Mouse (Mus musculus) regulatory T cell (primary cell): Measurements from ENCODE around the gene Ntf5.
"Not testable (repeated sequence)": the region's sequence is repeated elsewhere in the genome, so short reads cannot be mapped to it uniquely, and the experiment has no call there.

Source experiments
- in situ Hi-C: fragments of 300-600 bp; cut with MboI, MseI; formaldehyde crosslinking; loops from one replicate; pipeline ENCODE4 v1.15.1; 2025; ENCODE audit warnings: high pct_unique_total_duplicates

Gene Ntf5

DNA sequence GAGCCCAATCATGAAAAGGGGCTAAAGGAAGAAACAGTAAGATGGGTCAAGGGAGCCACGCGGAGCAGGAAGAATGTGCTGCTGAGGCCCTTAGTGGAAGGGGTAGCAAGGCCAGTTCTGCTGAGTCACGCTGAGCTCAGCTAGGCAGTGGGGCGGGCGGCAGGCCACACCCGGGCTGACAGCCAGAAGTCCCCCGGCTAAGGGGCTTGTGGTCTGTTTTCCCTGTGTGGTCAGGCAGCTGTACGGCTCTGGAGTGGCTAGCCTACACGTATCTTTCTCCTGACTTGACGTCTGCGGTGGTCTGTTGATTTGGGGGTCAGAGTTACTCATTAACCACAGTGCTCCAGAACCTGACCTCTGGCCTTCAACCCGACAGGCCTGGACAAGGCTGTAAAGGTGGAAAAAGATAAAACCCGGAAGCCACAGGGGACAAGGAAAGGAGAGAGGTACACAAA, 47.4 kb downstream of the Ntf5 start:
- in situ Hi-C loops = no loop called here

DNA sequence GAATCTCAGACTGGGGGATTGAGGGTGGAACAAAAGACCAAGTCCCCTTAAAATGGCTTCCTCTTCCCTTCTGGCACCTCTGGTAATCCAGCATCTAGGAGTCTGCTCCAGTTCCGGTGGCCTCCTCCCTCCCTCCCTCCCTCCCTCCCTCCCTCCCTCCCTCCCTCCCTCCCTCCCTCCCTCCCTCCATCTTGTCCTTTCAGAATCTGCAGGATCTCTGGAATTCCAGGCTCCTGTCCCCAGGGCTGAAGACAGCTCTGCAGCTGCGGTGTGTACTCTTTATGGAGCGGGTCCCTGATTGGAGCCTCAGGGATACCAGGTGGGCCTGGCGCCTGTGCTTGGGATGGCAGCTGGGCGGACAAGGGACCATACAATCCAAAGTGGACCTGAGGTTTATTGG, 47.8 kb downstream of the Ntf5 start:
- in situ Hi-C loops = no loop called here

DNA sequence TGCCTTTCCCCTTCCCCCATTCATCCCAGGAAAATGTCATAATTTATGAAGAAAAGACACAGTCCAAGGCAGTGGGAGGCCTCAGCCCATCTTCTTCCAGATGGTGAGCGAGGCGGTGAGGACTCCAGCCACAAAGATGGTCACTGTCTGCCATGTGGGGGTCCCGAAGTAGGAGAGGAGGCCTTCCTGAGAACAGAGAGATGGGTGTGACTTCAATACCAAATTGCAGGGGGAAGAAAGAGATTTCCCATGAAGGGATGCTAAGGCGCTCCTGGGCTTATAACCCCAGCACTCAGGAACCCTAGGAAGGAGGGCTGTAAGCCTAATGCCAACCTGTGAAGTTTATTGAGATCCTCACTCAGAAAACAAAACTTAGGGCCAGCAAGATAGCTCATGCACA, 48.3 kb downstream of the Ntf5 start:
- in situ Hi-C loops = no loop called here

DNA sequence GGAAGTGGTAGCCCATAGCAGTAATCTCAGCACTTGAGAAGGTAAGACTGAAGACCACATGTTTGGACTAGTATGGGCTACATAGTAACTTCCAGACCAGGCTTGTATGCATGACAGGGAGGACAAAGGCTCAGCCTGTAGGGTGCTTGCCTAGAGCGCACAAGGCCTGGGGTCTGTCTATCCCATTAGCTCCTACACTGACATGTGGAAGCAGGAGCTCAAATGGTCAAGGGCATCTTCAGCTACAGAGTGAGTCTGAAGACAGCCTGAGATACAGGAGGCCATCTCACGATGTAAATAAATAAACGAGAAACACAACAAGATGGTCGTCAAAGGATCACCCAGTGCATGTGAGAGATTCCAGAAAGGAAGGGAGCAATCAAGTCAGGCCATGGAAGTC, 48.8 kb downstream of the Ntf5 start:
- in situ Hi-C loops = no loop called here

DNA sequence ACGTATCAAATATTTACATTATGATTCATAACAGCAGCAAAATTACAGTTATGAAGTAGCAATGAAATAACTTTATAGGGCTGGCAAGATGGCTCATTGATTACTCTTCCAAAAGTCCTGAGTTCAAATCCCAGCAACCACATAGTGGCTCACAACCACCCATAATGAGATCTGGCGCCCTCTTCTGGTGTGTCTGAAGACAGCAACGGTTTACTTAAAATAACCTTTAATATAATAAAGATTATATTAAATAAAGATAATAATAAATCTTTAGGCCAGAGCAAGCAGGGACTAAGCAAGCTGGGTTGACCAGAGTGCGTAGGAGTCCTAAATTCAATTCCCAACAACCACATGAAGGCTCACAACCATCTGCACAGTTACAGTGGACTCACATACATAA, 49.4 kb downstream of the Ntf5 start:
- in situ Hi-C loops = not testable (repeated sequence)

DNA sequence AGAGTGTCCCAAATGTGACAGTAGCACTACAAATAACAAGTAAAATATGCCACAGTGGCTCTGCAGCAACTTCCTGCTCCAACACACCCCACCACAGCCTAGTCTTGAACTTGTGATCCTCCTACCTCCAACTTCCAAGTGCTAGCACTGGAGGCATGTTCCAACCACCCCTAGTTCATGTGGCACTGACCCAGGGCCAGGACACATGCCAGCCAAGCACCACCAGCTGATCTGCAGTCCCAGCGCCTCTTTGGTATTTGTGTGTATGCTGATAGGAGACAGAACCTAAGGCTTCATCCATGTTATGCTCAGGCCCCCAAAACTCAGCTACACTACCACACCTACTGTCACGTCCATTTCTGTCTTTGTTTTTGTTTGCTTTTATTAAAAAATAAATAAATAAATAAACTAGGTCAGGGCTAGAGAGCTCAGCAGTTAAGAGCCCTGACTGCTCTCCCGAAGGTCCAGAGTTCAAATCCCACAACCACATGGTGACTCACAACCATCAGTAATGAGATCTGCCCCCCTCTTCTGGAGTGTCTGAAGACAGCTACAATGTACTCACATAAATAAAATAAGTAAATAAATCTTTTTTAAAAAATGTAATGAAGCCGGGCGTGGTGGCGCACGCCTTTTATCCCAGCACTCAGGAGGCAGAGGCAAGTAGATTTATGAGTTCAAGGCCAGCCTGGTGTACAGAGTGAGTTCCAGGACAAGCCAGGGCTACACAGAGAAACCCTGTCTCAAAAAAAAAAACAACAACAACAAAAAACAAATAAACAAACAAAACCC, 50.7 kb downstream of the Ntf5 start:
- in situ Hi-C loops = no loop called here

DNA sequence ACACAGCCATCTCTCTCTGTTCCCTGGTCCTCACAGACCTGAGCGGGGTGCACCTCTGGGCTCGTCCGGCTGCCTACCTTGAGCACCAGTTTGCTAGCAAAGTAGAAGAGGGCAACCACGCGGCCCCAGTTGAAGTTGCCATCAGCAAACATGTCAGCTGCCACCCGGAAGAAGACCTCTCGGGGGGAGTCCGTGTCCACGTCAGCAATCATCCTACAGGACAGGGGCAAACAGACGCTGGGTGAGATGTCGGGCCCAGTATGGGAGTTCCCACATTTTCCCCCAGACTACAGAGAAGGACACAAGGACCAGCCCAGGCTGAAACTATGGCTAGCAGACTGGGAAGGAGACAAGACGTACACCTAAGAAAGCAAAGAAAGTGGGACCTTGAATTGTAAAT, 51.6 kb downstream of the Ntf5 start:
- in situ Hi-C loops = no loop called here

DNA sequence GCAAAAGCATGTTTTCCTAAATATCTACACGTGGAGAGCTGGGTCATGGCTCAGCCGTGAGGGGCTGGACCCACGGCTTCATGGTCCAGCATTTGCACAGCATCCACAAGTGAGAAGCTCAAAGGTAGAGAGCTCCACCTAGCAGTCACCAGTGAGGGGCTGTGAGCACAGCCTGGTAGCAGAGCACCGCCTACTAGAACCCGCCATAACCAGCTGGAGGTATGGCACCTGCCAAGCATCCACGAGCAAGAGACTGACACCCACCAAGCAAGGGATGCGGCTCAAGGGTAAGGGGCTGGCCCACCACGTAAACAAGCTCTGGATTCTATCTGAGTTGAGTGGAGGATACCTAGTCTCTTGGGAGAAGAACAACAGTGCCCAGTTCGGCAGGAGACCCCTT, 52.1 kb downstream of the Ntf5 start:
- in situ Hi-C loops = no loop called here

DNA sequence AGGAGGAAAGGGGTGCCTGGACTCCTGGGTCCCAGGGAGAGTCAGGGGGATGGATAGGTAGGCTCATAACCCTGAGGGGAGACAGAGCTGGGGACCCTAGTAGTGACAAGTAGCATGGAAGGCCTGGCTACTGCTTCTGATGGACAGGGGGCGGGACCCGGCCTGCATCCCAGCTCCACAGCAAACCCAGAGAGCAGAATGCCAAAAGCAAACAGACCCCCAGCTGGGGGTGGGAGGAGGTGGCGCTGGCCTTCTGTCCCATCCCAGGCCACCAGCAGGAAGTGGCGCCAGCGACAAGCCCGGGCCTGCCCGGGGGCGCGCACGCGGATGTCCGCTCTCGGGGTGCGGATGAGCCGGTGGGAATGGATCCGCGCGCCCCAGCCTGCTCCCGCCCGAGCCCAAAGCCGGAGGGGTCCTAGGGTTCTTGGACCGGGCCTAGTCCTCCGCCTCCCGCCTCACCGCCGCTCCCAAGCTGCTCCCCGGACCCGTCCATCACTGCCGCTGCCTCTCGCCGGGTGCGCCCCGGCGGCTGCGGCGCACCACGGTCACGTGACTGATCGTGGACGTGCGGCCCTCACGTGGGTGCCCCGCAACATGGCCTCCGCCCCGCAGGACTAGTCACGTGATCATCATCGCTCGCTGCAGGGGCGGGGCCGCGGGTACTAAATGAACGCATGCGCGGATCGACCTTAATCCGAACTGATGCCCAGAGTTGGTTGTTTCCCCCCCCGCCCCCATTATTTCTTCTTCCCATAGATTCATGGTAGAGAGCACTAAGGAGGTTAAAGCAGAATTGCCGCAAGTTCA, 53.0 kb downstream of the Ntf5 start, which contains the start of gene Bax:
Gene Bax (minus strand): TSS at position 616 of the 807 bp plus-strand sequence.
- in situ Hi-C loops = no loop called here
